Mouse (Mus musculus) intestine, embryonic 14.5 days (tissue): ENCODE data around the gene Adcy7. TPM values are rescaled to one million over a fixed set of nuclear protein-coding genes. Genes with fewer than 3 reads are reported as not detected.

Experiments used
- ATAC-seq: fragments of 200-750 bp; cut with Nextera tagmentation; replicated peaks from 2 replicates; pipeline ENCODE4 v1.8.0; 2017; ENCODE audit warnings: low read depth, moderate number of reproducible peaks, moderate TSS enrichment, moderate library complexity; ENCODE audit not compliant: low FRiP score, low TSS enrichment
- DNase-seq: peaks from one replicate; pipeline ENCODE4 v3.0.0-alpha.2; 2018; ENCODE audit warnings: low spot score
- H3K27ac ChIP-seq: fragments of 300-500 bp; sonication (generic); 2 replicates; pipeline ENCODE4 v1.5.1; 2014; ENCODE audit warnings: low read depth, mild to moderate bottlenecking, control low read depth
- H3K27me3 ChIP-seq: fragments of 300-500 bp; sonication (generic); replicated peaks from 2 replicates; pipeline ENCODE4 v1.6.1; 2014; ENCODE audit warnings: low read length, control low read depth; ENCODE audit not compliant: control insufficient read depth, insufficient read depth
- H3K36me3 ChIP-seq: fragments of 300-500 bp; sonication (generic); 2 replicates; pipeline ENCODE4 v1.6.1; 2014; ENCODE audit warnings: low read length, control low read depth; ENCODE audit not compliant: control insufficient read depth, insufficient read depth
- H3K4me1 ChIP-seq: fragments of 300-500 bp; sonication (generic); replicated peaks from 2 replicates; pipeline ENCODE4 v1.6.1; 2014; ENCODE audit warnings: low read length, control low read depth, mixed read lengths; ENCODE audit not compliant: control insufficient read depth, insufficient read depth
- H3K4me2 ChIP-seq: fragments of 300-500 bp; sonication (generic); 2 replicates; pipeline ENCODE4 v1.6.1; 2014; ENCODE audit warnings: low read length
- H3K4me3 ChIP-seq: fragments of 300-500 bp; sonication (generic); 2 replicates; pipeline ENCODE4 v1.5.1; 2014; ENCODE audit warnings: low read depth, low read length, control low read depth, mixed read lengths
- H3K9ac ChIP-seq: fragments of 300-500 bp; sonication (generic); 2 replicates; pipeline ENCODE4 v1.6.1; 2014; ENCODE audit warnings: mild to moderate bottlenecking, low read length
- H3K9me3 ChIP-seq: fragments of 300-500 bp; sonication (generic); 2 replicates; pipeline ENCODE4 v1.6.1; 2016; ENCODE audit warnings: low read length, control low read depth; ENCODE audit not compliant: control insufficient read depth
- WGBS: fragments of 180-500 bp; shearing (Covaris S2); extraction: QIAGEN DNeasy Blood & Tissue Kit; methylation state at CpG from one replicate; pipeline ENCODE4 v1.1.7; 2014; 5-methylcytosine and 5-hydroxymethylcytosine counted together
- polyA plus RNA-seq: library from polyadenylated mRNA; unstranded; fragments of >200 nt; fragmentation: Nextera tagmentation; extraction: Ambion mirVana; gene quantifications from 2 replicates; pipeline ENCODE4 v1.2.1, GENCODE M21; 2014

Adcy7 gene
- polyA plus RNA-seq, 1 experiment from 2014 or later: 2.3 TPM

- H3K36me3 ChIP-seq: no peaks in the 10 kb centered on the region
- 23% methylated on average over 3 of the region's 3 CpGs for WGBS
- H3K4me2 ChIP-seq: no peak overlapping the region
- ATAC-seq: peak; percentile 75
- no peaks in the 10 kb centered on the region for H3K9me3 ChIP-seq
- H3K4me3 ChIP-seq: no peak overlapping the region
- H3K9ac ChIP-seq: no peak overlapping the region
- peaks cover 14% of the 10 kb centered on the region for H3K4me1 ChIP-seq
- peak; percentile 72 for DNase-seq
- no peaks in the 10 kb centered on the region for H3K27me3 ChIP-seq
- no peak overlapping the region for H3K27ac ChIP-seq
Observed at GRCm38 (mm10) chr8:88369805-88370204, 97.6 kb downstream of the Adcy7 start.

- WGBS: 85% methylated on average over 2 of the region's 2 CpGs
- H3K4me3 ChIP-seq: no peak overlapping the region
- no peak for DNase-seq
Observed at GRCm38 (mm10) chr8:88371522-88371921, 99.3 kb downstream of the Adcy7 start.

GRCm38 (mm10) chr8:88376836-88377582 is 104.8 kb downstream of the Adcy7 start:
- Histone ChIP-seq H3K27me3 (no peaks in the 10 kb centered on the region), H3K9ac (no peak overlapping the region), H3K9me3 (no peaks in the 10 kb centered on the region), H3K36me3 (no peaks in the 10 kb centered on the region), H3K4me3 (no peak overlapping the region), H3K4me2 (no peak overlapping the region), H3K4me1 (no peaks in the 10 kb centered on the region), H3K27ac (no peak overlapping the region)
- DNase-seq: peak; percentile 65
- 0 out of 2 replicates have a peak, but pooled peaks have one; percentile 27 for ATAC-seq
- 42% methylated on average over 19 of the region's 19 CpGs for WGBS

More at GRCm38 (mm10) chr8:88371522-88371921, 99.3 kb downstream of the Adcy7 start:
- no peak for ATAC-seq
- Histone ChIP-seq H3K4me1 (peaks cover 14% of the 10 kb centered on the region), H3K9ac (no peak overlapping the region), H3K27ac (no peak overlapping the region), H3K9me3 (no peaks in the 10 kb centered on the region), H3K36me3 (no peaks in the 10 kb centered on the region), H3K27me3 (no peaks in the 10 kb centered on the region), H3K4me2 (no peak overlapping the region)

Other genes starting within 250 kb of the Adcy7 start
- gene Cnep1r1, start 153.6 kb upstream of the Adcy7 start, polyA plus RNA-seq: 27.8 and 31.0 TPM in 2 replicates
- gene Heatr3, start 134.5 kb upstream of the Adcy7 start, polyA plus RNA-seq: 51.3 and 51.5 TPM in 2 replicates
- 12.6 and 12.7 TPM in 2 replicates for gene Tent4b, start 73.2 kb upstream of the Adcy7 start, polyA plus RNA-seq
- gene Brd7, start 89.8 kb downstream of the Adcy7 start, polyA plus RNA-seq: 60.4 and 69.0 TPM in 2 replicates
- gene Nkd1, start 249.0 kb downstream of the Adcy7 start, polyA plus RNA-seq: 33.6 and 35.8 TPM in 2 replicates